In genomic region chr3:57988175-57988574, GRCm38 (mm10) we compare ENCODE assay signal across 26 mouse cellular contexts.
DNase-seq lines count a peak whose midpoint lies in the region; ATAC-seq and TF ChIP-seq lines count a peak whose summit lies in the region.
"Had no signal": no experiment of that assay in that cellular context is flagged by ENCODE, and none has a peak within 500 bp of the region (broad histone marks: within the 10 kb centered on the region; RNA-seq: fewer than 3 reads in every experiment).

No protein-coding gene starts in this region.

- no peaks in the 10 kb centered on the region for H3K36me3 ChIP-seq in hindbrain, embryonic 14.5 days (replicated peaks; ENCODE audit: control insufficient read depth, insufficient read depth)
- H3K36me3 ChIP-seq in hindbrain, postnatal 0 days (ENCODE audit: insufficient read depth, low read length), result no peaks in the 10 kb centered on the region
- H3K36me3 ChIP-seq in lung, embryonic 14.5 days (ENCODE audit: insufficient read depth), result no peaks in the 10 kb centered on the region
- no peaks in the 10 kb centered on the region for H3K36me3 ChIP-seq in lung, postnatal 0 days (ENCODE audit: insufficient read depth, low read length)
- H3K36me3 ChIP-seq: forebrain, embryonic 10.5 days; G1E; heart, embryonic 10.5 days; heart, embryonic 13.5 days had no signal

- ATAC-seq in hindbrain, embryonic 14.5 days (ENCODE audit: low FRiP score), result 0 out of 2 replicates have a peak, but pooled peaks have one; percentile 27
- no peak for ATAC-seq in hindbrain, postnatal 0 days
- ATAC-seq in lung, embryonic 14.5 days (ENCODE audit: insufficient read depth), result peak; percentile 41; the same call in 1 of the 2 replicates
- ATAC-seq in lung, postnatal 0 days, result peak; percentile 56
- ATAC-seq: forebrain, embryonic 13.5 days; forebrain, embryonic 16.5 days; Patski had no signal

- H3K27me3 ChIP-seq in hindbrain, embryonic 14.5 days (ENCODE audit: control insufficient read depth, insufficient read depth, low read length), result no peaks in the 10 kb centered on the region
- no peaks in the 10 kb centered on the region for H3K27me3 ChIP-seq in hindbrain, postnatal 0 days (ENCODE audit: insufficient read depth, low read length)
- no peaks in the 10 kb centered on the region for H3K27me3 ChIP-seq in lung, embryonic 14.5 days (ENCODE audit: insufficient read depth, low read length)
- H3K27me3 ChIP-seq in lung, postnatal 0 days (replicated peaks; ENCODE audit: insufficient read depth, low read length), result no peaks in the 10 kb centered on the region
- H3K27me3 ChIP-seq: CH12.LX; forebrain, embryonic 13.5 days; heart, embryonic 13.5 days; Patski had no signal

- no peak overlapping the region for H3K27ac ChIP-seq in hindbrain, embryonic 14.5 days
- H3K27ac ChIP-seq in hindbrain, postnatal 0 days, result no peak overlapping the region
- H3K27ac ChIP-seq in lung, embryonic 14.5 days (ENCODE audit: low read depth), result no peak overlapping the region
- no peak overlapping the region for H3K27ac ChIP-seq in lung, postnatal 0 days (ENCODE audit: low read length)
- H3K27ac ChIP-seq: forebrain, embryonic 10.5 days; forebrain, embryonic 13.5 days; heart, adult 2 months; heart, embryonic 10.5 days; heart, embryonic 13.5 days had no signal

- no peak for TF ChIP-seq EP300 in lung, postnatal 0 days (IDR thresholded peaks at IDR 0.05)

- H3K9me3 ChIP-seq in hindbrain, embryonic 14.5 days (ENCODE audit: control insufficient read depth, low read length), result no peaks in the 10 kb centered on the region
- H3K9me3 ChIP-seq in hindbrain, postnatal 0 days (ENCODE audit: low read length), result no peaks in the 10 kb centered on the region
- no peaks in the 10 kb centered on the region for H3K9me3 ChIP-seq in lung, embryonic 14.5 days (ENCODE audit: low read depth, low read length)
- H3K9me3 ChIP-seq in lung, postnatal 0 days (ENCODE audit: low read length), result no peaks in the 10 kb centered on the region
- H3K9me3 ChIP-seq: forebrain, embryonic 10.5 days; forebrain, embryonic 13.5 days; G1E; heart, embryonic 10.5 days; heart, embryonic 13.5 days had no signal

- WGBS in hindbrain, embryonic 14.5 days, result 89% methylated on average over 3 of the region's 3 CpGs
- 77% methylated on average over 3 of the region's 3 CpGs for WGBS in hindbrain, postnatal 0 days
- 56% methylated on average over 3 of the region's 3 CpGs for WGBS in lung, embryonic 14.5 days
- 69% methylated on average over 3 of the region's 3 CpGs for WGBS in lung, postnatal 0 days

- no peak overlapping the region for H3K4me3 ChIP-seq in hindbrain, embryonic 14.5 days (replicated peaks; ENCODE audit: low read length)
- no peak overlapping the region for H3K4me3 ChIP-seq in hindbrain, postnatal 0 days (ENCODE audit: low read length)
- no peak overlapping the region for H3K4me3 ChIP-seq in lung, embryonic 14.5 days (ENCODE audit: low read depth, low read length)
- no peak overlapping the region for H3K4me3 ChIP-seq in lung, postnatal 0 days (ENCODE audit: low read depth, low read length)
- H3K4me3 ChIP-seq: forebrain, embryonic 10.5 days; forebrain, embryonic 13.5 days; heart, adult 2 months; heart, embryonic 10.5 days; heart, embryonic 13.5 days had no signal

- TF ChIP-seq CTCF in hindbrain, postnatal 0 days (IDR thresholded peaks at IDR 0.05; ENCODE audit: low read depth), result no peak
- no peak for TF ChIP-seq CTCF in lung, embryonic 14.5 days (IDR thresholded peaks at IDR 0.05; ENCODE audit: low read depth)
- no peak for TF ChIP-seq CTCF in lung, postnatal 0 days (IDR thresholded peaks at IDR 0.05)

- no peak overlapping the region for H3K9ac ChIP-seq in hindbrain, embryonic 14.5 days
- no peak overlapping the region for H3K9ac ChIP-seq in hindbrain, postnatal 0 days (replicated peaks; ENCODE audit: low read length)
- H3K9ac ChIP-seq in lung, embryonic 14.5 days, result no peak overlapping the region
- no peak overlapping the region for H3K9ac ChIP-seq in lung, postnatal 0 days (replicated peaks; ENCODE audit: low read depth)
- H3K9ac ChIP-seq: forebrain, embryonic 13.5 days; heart, embryonic 13.5 days had no signal

- H3K4me2 ChIP-seq in hindbrain, embryonic 14.5 days (replicated peaks), result no peak overlapping the region
- no peak overlapping the region for H3K4me2 ChIP-seq in hindbrain, postnatal 0 days (ENCODE audit: low read depth, low read length)
- no peak overlapping the region for H3K4me2 ChIP-seq in lung, embryonic 14.5 days
- H3K4me2 ChIP-seq in lung, postnatal 0 days (replicated peaks; ENCODE audit: low read depth, low read length), result no peak overlapping the region
- H3K4me2 ChIP-seq: forebrain, embryonic 13.5 days; heart, embryonic 13.5 days had no signal

- DNase-seq in hindbrain, embryonic 14.5 days (ENCODE audit: low spot score), result no peak
- no peak for DNase-seq in hindbrain, postnatal 0 days (ENCODE audit: low spot score)
- DNase-seq in lung, embryonic 14.5 days, result peak; percentile 14
- DNase-seq in lung, postnatal 4 days, result no peak
- DNase-seq in lung, postnatal 0 days (ENCODE audit: low spot score), result peak; percentile 23
- DNase-seq in lung, postnatal 10 days, result no peak
- DNase-seq in 3134 (ENCODE audit: extremely low read depth, insufficient read length, low spot score), result peak; percentile 11
- DNase-seq: adrenal gland, postnatal 10 days; adrenal gland, postnatal 36 days; B cell, adult 2 months; cerebellum, adult 18-20 months; cerebellum, adult 9-10 months; cerebellum, postnatal 14 days; gastrocnemius, postnatal 10 days; gastrocnemius, postnatal 36 days; heart, adult 2 months; heart, postnatal 14 days; heart, postnatal 4 days had no signal

- H3K4me1 ChIP-seq in hindbrain, embryonic 14.5 days (replicated peaks; ENCODE audit: control insufficient read depth, insufficient read depth, low read length), result no peaks in the 10 kb centered on the region
- H3K4me1 ChIP-seq in hindbrain, postnatal 0 days (ENCODE audit: insufficient read depth, low read length), result no peaks in the 10 kb centered on the region
- H3K4me1 ChIP-seq in lung, embryonic 14.5 days (ENCODE audit: insufficient read depth), result no peaks in the 10 kb centered on the region
- no peaks in the 10 kb centered on the region for H3K4me1 ChIP-seq in lung, postnatal 0 days (ENCODE audit: insufficient read depth, low read depth, low read length)
- H3K4me1 ChIP-seq: forebrain, embryonic 13.5 days had no signal

Comparison
In these comparisons a context has a peak if more than half of its experiments do, and no peak if none do; other contexts are left out.
1. DNase-seq: peak in lung, embryonic 14.5 days (single experiment), lung, postnatal 0 days (single experiment) and 3134 (single experiment); none in hindbrain, embryonic 14.5 days (single experiment), hindbrain, postnatal 0 days (single experiment), lung, postnatal 4 days (0 of 2) and lung, postnatal 10 days (single experiment).